Mouse (Mus musculus) C2C12 (cell line): Measurements from ENCODE around the gene Pfdn2. TPM values are rescaled to one million over a fixed set of nuclear protein-coding genes. Genes with fewer than 3 reads are reported as not detected.
"Not testable (repeated sequence)": the region's sequence is repeated elsewhere in the genome, so short reads cannot be mapped to it uniquely, and the experiment has no call there.

Source experiments
- H3K27me3 ChIP-seq: one replicate; pipeline ENCODE4 v1.6.1; 2011; ENCODE audit not compliant: control insufficient read depth, insufficient read depth, insufficient read length
- H3K36me3 ChIP-seq: one replicate; pipeline ENCODE4 v1.6.1; 2011; ENCODE audit not compliant: control insufficient read depth, insufficient read depth
- H3K4me3 ChIP-seq: one replicate; pipeline ENCODE4 v1.5.1; 2011; ENCODE audit warnings: mild to moderate bottlenecking, control low read depth; ENCODE audit not compliant: poor library complexity, insufficient read depth, severe bottlenecking
- H3K79me2 ChIP-seq: one replicate; pipeline ENCODE4 v1.6.1; 2011; ENCODE audit not compliant: control insufficient read depth, insufficient read depth
- H3K79me3 ChIP-seq: one replicate; pipeline ENCODE4 v1.6.1; 2011; ENCODE audit warnings: low read depth, control low read depth
- H3ac ChIP-seq: one replicate; pipeline ENCODE3; 2011; ENCODE audit warnings: low read depth; ENCODE audit not compliant: control insufficient read depth, insufficient read length
- CEBPB ChIP-seq: IDR thresholded peaks from one replicate; pipeline ENCODE4 v1.6.1; 2011; ENCODE audit warnings: low read depth, mild to moderate bottlenecking, control low read depth, moderate library complexity
- CTCF ChIP-seq: IDR thresholded peaks from one replicate; pipeline ENCODE4 v1.5.1; 2011; ENCODE audit not compliant: control insufficient read depth, insufficient read depth, insufficient read length
- FOSL1 ChIP-seq: IDR thresholded peaks from one replicate; pipeline ENCODE4 v1.8.0; 2011; ENCODE audit warnings: mild to moderate bottlenecking, low read length; ENCODE audit not compliant: poor library complexity, insufficient read depth, severe bottlenecking
- MAX ChIP-seq: IDR thresholded peaks from one replicate; pipeline ENCODE4 v1.6.1; 2011; ENCODE audit warnings: mild to moderate bottlenecking, control low read depth
- MYOD1 ChIP-seq: IDR thresholded peaks from one replicate; pipeline ENCODE4 v1.6.1; 2011; ENCODE audit warnings: low read depth; ENCODE audit not compliant: control insufficient read depth, insufficient read length
- MYOG ChIP-seq: IDR thresholded peaks from one replicate; pipeline ENCODE4 v1.6.1; 2011; ENCODE audit not compliant: control insufficient read depth, insufficient read length; ENCODE audit errors: extremely low read depth
- USF1 ChIP-seq: IDR thresholded peaks from one replicate; pipeline ENCODE4 v1.6.1; 2011; ENCODE audit warnings: low read depth, mild to moderate bottlenecking, control low read depth, moderate library complexity
- long read RNA-seq, 2 experiments: library from polyadenylated mRNA; unstranded; transcript quantifications; one replicate each; pipeline ENCODE4 v2.0.0; 2019 to 2020
- polyA plus RNA-seq: library from polyadenylated mRNA; unstranded; fragments of >200 nt; fragmentation: generic; extraction: Trizol; gene quantifications from one replicate; pipeline ENCODE4 v1.2.1, GENCODE M21; 2012; ENCODE audit warnings: missing spikeins

The Pfdn2 gene
- 90.9 TPM for polyA plus RNA-seq
- long read RNA-seq, experiment 1, transcript Pfdn2-202 (4 exons, 1,735 nt) = major isoform, 79 of 87 reads
- long read RNA-seq, experiment 1, partial matches to known transcripts = 3 of 87 reads
- long read RNA-seq, experiment 1, other reads (novel, unspliced or antisense) = 1 of 87 reads
- long read RNA-seq, experiment 2, transcript Pfdn2-202 (4 exons, 1,735 nt) = major isoform, 32 of 33 reads
- long read RNA-seq, experiment 2, partial matches to known transcripts = 0 of 33 reads
- long read RNA-seq, experiment 2, other reads (novel, unspliced or antisense) = 1 of 33 reads

- TF ChIP-seq MYOG = no peak
- no peak for TF ChIP-seq MAX
- TF ChIP-seq USF1 = no peak
- TF ChIP-seq FOSL1 = no peak
- TF ChIP-seq CTCF = no peak
- no peak for TF ChIP-seq CEBPB
- no peak for TF ChIP-seq MYOD1
- peaks cover 63% of the 10 kb centered on the region for H3K79me2 ChIP-seq
- peak within 1 kb of the TSS; percentile 100 for H3K4me3 ChIP-seq
- H3K27me3 ChIP-seq = no peaks in the 10 kb centered on the region
- H3K79me3 ChIP-seq = peaks cover 47% of the 10 kb centered on the region
- H3K36me3 ChIP-seq = peaks cover 23% of the 10 kb centered on the region
- H3ac ChIP-seq = peak within 1 kb of the TSS; percentile 81
Observed at GRCm38 (mm10) chr1:171345225-171346094, at the start of gene Pfdn2, which contains the start of gene Nit1. TSS of gene Pfdn2 (plus strand) at chr1:171345670. TSS of gene Nit1 (minus strand) at chr1:171345646.

GRCm38 (mm10) chr1:171298226-171298625 is 47.2 kb upstream of the Pfdn2 start:
- Histone ChIP-seq H3K4me3 (no peak overlapping the region), H3K79me2 (peaks cover 11% of the 10 kb centered on the region)
- no peak for TF ChIP-seq CTCF
- TF ChIP-seq MYOG = no peak
- no peak for TF ChIP-seq MYOD1
- TF ChIP-seq MAX = no peak
- TF ChIP-seq FOSL1 = no peak
- TF ChIP-seq USF1 = no peak
- TF ChIP-seq CEBPB = no peak

GRCm38 (mm10) chr1:171306157-171306556 is 39.3 kb upstream of the Pfdn2 start:
- H3ac ChIP-seq, H3K4me3 ChIP-seq, H3K79me2 ChIP-seq, H3K36me3 ChIP-seq, H3K27me3 ChIP-seq, H3K79me3 ChIP-seq: not testable (repeated sequence)

More at GRCm38 (mm10) chr1:171298226-171298625, 47.2 kb upstream of the Pfdn2 start:
- Histone ChIP-seq H3ac (no peak overlapping the region), H3K27me3 (no peaks in the 10 kb centered on the region), H3K36me3 (no peaks in the 10 kb centered on the region), H3K79me3 (peaks cover 2% of the 10 kb centered on the region)

- Histone ChIP-seq H3K36me3 (no peaks in the 10 kb centered on the region), H3K79me3 (no peaks in the 10 kb centered on the region), H3K4me3 (no peak overlapping the region), H3K27me3 (no peaks in the 10 kb centered on the region), H3K79me2 (no peaks in the 10 kb centered on the region), H3ac (no peak overlapping the region)
- TF ChIP-seq MYOG = no peak
- TF ChIP-seq CTCF = no peak
- no peak for TF ChIP-seq USF1
- TF ChIP-seq MYOD1 = no peak
- TF ChIP-seq MAX = no peak
- no peak for TF ChIP-seq CEBPB
- TF ChIP-seq FOSL1 = no peak
Observed at GRCm38 (mm10) chr1:171309321-171309720, 36.1 kb upstream of the Pfdn2 start.

- no peaks in the 10 kb centered on the region for H3K36me3 ChIP-seq
- H3K27me3 ChIP-seq = no peaks in the 10 kb centered on the region
- TF ChIP-seq MYOD1 (no peak), USF1 (no peak), MYOG (no peak), FOSL1 (no peak), CEBPB (no peak), MAX (no peak), CTCF (no peak)
- H3K79me2 ChIP-seq = peaks cover 14% of the 10 kb centered on the region
- H3ac ChIP-seq = no peak overlapping the region
- no peak overlapping the region for H3K4me3 ChIP-seq
- no peaks in the 10 kb centered on the region for H3K79me3 ChIP-seq
Observed at GRCm38 (mm10) chr1:171319748-171320147, 25.7 kb upstream of the Pfdn2 start.
